Mouse (Mus musculus) midbrain, embryonic 10.5 days (tissue): ENCODE measurements around the gene Cfap97d2. TPM values are rescaled to one million over a fixed set of nuclear protein-coding genes. Genes with fewer than 3 reads are reported as not detected.

ENCODE experiments used
- DNase-seq: peaks from one replicate; pipeline ENCODE4 v3.0.0-alpha.2; 2017; ENCODE audit warnings: low spot score
- H3K27ac ChIP-seq: fragments of 300-500 bp; sonication (generic); replicated peaks from 2 replicates; pipeline ENCODE4 v1.5.1; 2016; ENCODE audit warnings: mild to moderate bottlenecking
- H3K27me3 ChIP-seq: fragments of 300-500 bp; sonication (generic); 2 replicates; pipeline ENCODE4 v1.6.1; 2016; ENCODE audit warnings: low read depth, mild to moderate bottlenecking; ENCODE audit not compliant: poor library complexity, severe bottlenecking
- H3K36me3 ChIP-seq: fragments of 300-500 bp; sonication (generic); 2 replicates; pipeline ENCODE4 v1.6.1; 2016; ENCODE audit warnings: mild to moderate bottlenecking, moderate library complexity
- H3K4me1 ChIP-seq: fragments of 300-500 bp; sonication (generic); 2 replicates; pipeline ENCODE4 v1.6.1; 2016
- H3K4me3 ChIP-seq: fragments of 300-500 bp; sonication (generic); 2 replicates; pipeline ENCODE4 v1.5.1; 2016; ENCODE audit warnings: mild to moderate bottlenecking, moderate library complexity
- H3K9me3 ChIP-seq: fragments of 300-500 bp; sonication (generic); replicated peaks from 2 replicates; pipeline ENCODE4 v1.6.1; 2016; ENCODE audit warnings: mild to moderate bottlenecking
- WGBS: fragments of 180-500 bp; shearing (Covaris S2); methylation state at CpG from one replicate; pipeline ENCODE4 v1.1.7; 2016; 5-methylcytosine and 5-hydroxymethylcytosine counted together
- polyA plus RNA-seq: library from polyadenylated mRNA; unstranded; fragments of >200 nt; fragmentation: Nextera tagmentation; extraction: Ambion mirVana; gene quantifications from 2 replicates; pipeline ENCODE4 v1.2.1, GENCODE M21; 2016

Gene Cfap97d2
- polyA plus RNA-seq, 1 experiment from 2014 or later = 0.68 TPM

GRCm38 (mm10) chr8:13675524-13675923 is 30.2 kb upstream of the Cfap97d2 start:
- H3K27ac ChIP-seq = peak overlapping the region; percentile 89; the same call in 1 of the 2 replicates
- peak overlapping the region; percentile 81 for H3K4me3 ChIP-seq
- H3K4me1 ChIP-seq = peaks cover 33% of the 10 kb centered on the region
- 56% methylated on average over 8 of the region's 8 CpGs for WGBS
- no peak for DNase-seq
- no peaks in the 10 kb centered on the region for H3K36me3 ChIP-seq
- peaks cover 24% of the 10 kb centered on the region for H3K27me3 ChIP-seq
- no peaks in the 10 kb centered on the region for H3K9me3 ChIP-seq

- peak overlapping the region; percentile 89 for H3K27ac ChIP-seq
- H3K9me3 ChIP-seq = no peaks in the 10 kb centered on the region
- peaks cover 33% of the 10 kb centered on the region for H3K4me1 ChIP-seq
- under 1% methylated on average over 12 of the region's 12 CpGs for WGBS
- peaks cover 27% of the 10 kb centered on the region for H3K27me3 ChIP-seq
- peak overlapping the region; percentile 81 for H3K4me3 ChIP-seq
- no peaks in the 10 kb centered on the region for H3K36me3 ChIP-seq
- peak; percentile 59 for DNase-seq
Measured at GRCm38 (mm10) chr8:13676302-13676700, 29.4 kb upstream of the Cfap97d2 start.

GRCm38 (mm10) chr8:13676701-13677412 is 28.8 kb upstream of the Cfap97d2 start:
- H3K36me3 ChIP-seq = no peaks in the 10 kb centered on the region
- H3K4me1 ChIP-seq = peaks cover 33% of the 10 kb centered on the region
- DNase-seq = peak; percentile 73
- peak overlapping the region; percentile 81 for H3K4me3 ChIP-seq
- H3K9me3 ChIP-seq = no peaks in the 10 kb centered on the region
- under 1% methylated on average over 47 of the region's 47 CpGs for WGBS
- peak overlapping the region; percentile 89 for H3K27ac ChIP-seq
- peaks cover 27% of the 10 kb centered on the region for H3K27me3 ChIP-seq

GRCm38 (mm10) chr8:13677413-13677883 is 28.2 kb upstream of the Cfap97d2 start, which contains the start of gene Rasa3:
Gene Rasa3, minus strand, starts transcription at chr8:13677603.
- H3K36me3 ChIP-seq = no peaks in the 10 kb centered on the region
- peaks cover 27% of the 10 kb centered on the region for H3K27me3 ChIP-seq
- H3K27ac ChIP-seq = peak within 1 kb of the TSS; percentile 89
- peaks cover 33% of the 10 kb centered on the region for H3K4me1 ChIP-seq
- under 1% methylated on average over 42 of the region's 42 CpGs for WGBS
- DNase-seq = peak; percentile 94
- H3K9me3 ChIP-seq = no peaks in the 10 kb centered on the region
- H3K4me3 ChIP-seq = peak within 1 kb of the TSS; percentile 81

- H3K27ac ChIP-seq = 0 out of 2 replicates have a peak overlapping the region, but pooled peaks have one; percentile 89
- peaks cover 27% of the 10 kb centered on the region for H3K27me3 ChIP-seq
- 51% methylated on average over 8 of the region's 8 CpGs for WGBS
- no peaks in the 10 kb centered on the region for H3K9me3 ChIP-seq
- DNase-seq = no peak
- H3K4me3 ChIP-seq = peak overlapping the region; percentile 81
- peaks cover 32% of the 10 kb centered on the region for H3K4me1 ChIP-seq
- no peaks in the 10 kb centered on the region for H3K36me3 ChIP-seq
Measured at GRCm38 (mm10) chr8:13678182-13678581, 27.5 kb upstream of the Cfap97d2 start.

GRCm38 (mm10) chr8:13684131-13684530 is 21.6 kb upstream of the Cfap97d2 start:
- no peak overlapping the region for H3K4me3 ChIP-seq
- WGBS = 78% methylated on average over 7 of the region's 7 CpGs

GRCm38 (mm10) chr8:13685674-13686314 is 19.9 kb upstream of the Cfap97d2 start:
- 91% methylated on average over 16 of the region's 16 CpGs for WGBS
- no peaks in the 10 kb centered on the region for H3K27me3 ChIP-seq
- DNase-seq = no peak

More at GRCm38 (mm10) chr8:13684131-13684530, 21.6 kb upstream of the Cfap97d2 start:
- H3K36me3 ChIP-seq = no peaks in the 10 kb centered on the region
- H3K27me3 ChIP-seq = peaks cover 16% of the 10 kb centered on the region
- peaks cover 7% of the 10 kb centered on the region for H3K4me1 ChIP-seq
- DNase-seq = no peak
- no peak overlapping the region for H3K27ac ChIP-seq
- H3K9me3 ChIP-seq = 0 out of 2 replicates have a peak, but pooled peaks cover 3% of the 10 kb centered on the region

GRCm38 (mm10) chr8:13686426-13686825 is 19.3 kb upstream of the Cfap97d2 start:
- 0 out of 2 replicates have a peak, but pooled peaks cover 3% of the 10 kb centered on the region for H3K9me3 ChIP-seq
- H3K27ac ChIP-seq = peak overlapping the region; percentile 39; the same call in 1 of the 2 replicates
- no peak for DNase-seq
- no peak overlapping the region for H3K4me3 ChIP-seq
- H3K36me3 ChIP-seq = no peaks in the 10 kb centered on the region
- WGBS = 84% methylated on average over 7 of the region's 7 CpGs
- H3K4me1 ChIP-seq = peaks cover 7% of the 10 kb centered on the region
- no peaks in the 10 kb centered on the region for H3K27me3 ChIP-seq

More at GRCm38 (mm10) chr8:13685674-13686314, 19.9 kb upstream of the Cfap97d2 start:
- H3K4me3 ChIP-seq = no peak overlapping the region
- H3K9me3 ChIP-seq = 0 out of 2 replicates have a peak, but pooled peaks cover 3% of the 10 kb centered on the region
- H3K36me3 ChIP-seq = no peaks in the 10 kb centered on the region
- H3K4me1 ChIP-seq = peaks cover 7% of the 10 kb centered on the region
- no peak overlapping the region for H3K27ac ChIP-seq

- no peaks in the 10 kb centered on the region for H3K36me3 ChIP-seq
- DNase-seq = no peak
- H3K4me3 ChIP-seq = no peak overlapping the region
- H3K4me1 ChIP-seq = peaks cover 8% of the 10 kb centered on the region
- no peak overlapping the region for H3K27ac ChIP-seq
- no peaks in the 10 kb centered on the region for H3K27me3 ChIP-seq
- WGBS = 96% methylated on average over 8 of the region's 8 CpGs
- 0 out of 2 replicates have a peak, but pooled peaks cover 3% of the 10 kb centered on the region for H3K9me3 ChIP-seq
Measured at GRCm38 (mm10) chr8:13687101-13687717, 18.5 kb upstream of the Cfap97d2 start.

GRCm38 (mm10) chr8:13687941-13688340 is 17.7 kb upstream of the Cfap97d2 start:
- Histone ChIP-seq H3K36me3 (no peaks in the 10 kb centered on the region), H3K4me3 (no peak overlapping the region), H3K4me1 (peaks cover 16% of the 10 kb centered on the region), H3K9me3 (0 out of 2 replicates have a peak, but pooled peaks cover 3% of the 10 kb centered on the region), H3K27ac (peak overlapping the region; percentile 70), H3K27me3 (no peaks in the 10 kb centered on the region)
- DNase-seq = no peak
- 78% methylated on average over 4 of the region's 4 CpGs for WGBS

- Histone ChIP-seq H3K4me1 (peaks cover 16% of the 10 kb centered on the region), H3K36me3 (no peaks in the 10 kb centered on the region), H3K9me3 (0 out of 2 replicates have a peak, but pooled peaks cover 3% of the 10 kb centered on the region), H3K27ac (peak overlapping the region; percentile 70), H3K4me3 (no peak overlapping the region), H3K27me3 (no peaks in the 10 kb centered on the region)
- DNase-seq = no peak
- 63% methylated on average over 6 of the region's 6 CpGs for WGBS
Measured at GRCm38 (mm10) chr8:13688461-13688860, 17.2 kb upstream of the Cfap97d2 start.

GRCm38 (mm10) chr8:13689331-13689730 is 16.4 kb upstream of the Cfap97d2 start:
- no peaks in the 10 kb centered on the region for H3K27me3 ChIP-seq
- peaks cover 16% of the 10 kb centered on the region for H3K4me1 ChIP-seq
- DNase-seq = no peak
- no peak overlapping the region for H3K27ac ChIP-seq
- H3K4me3 ChIP-seq = no peak overlapping the region
- H3K36me3 ChIP-seq = no peaks in the 10 kb centered on the region
- 0 out of 2 replicates have a peak, but pooled peaks cover 3% of the 10 kb centered on the region for H3K9me3 ChIP-seq
- WGBS = 86% methylated on average over 5 of the region's 5 CpGs
